ENCODE assay signal across 27 mouse cellular contexts in genomic region chr4:62023646-62024045, GRCm38 (mm10). TPM values are rescaled to one million over a fixed set of nuclear protein-coding genes. Genes with fewer than 3 reads are reported as not detected.
DNase-seq lines count a peak whose midpoint lies in the region; ATAC-seq and TF ChIP-seq lines count a peak whose summit lies in the region.
"Had no signal": no experiment of that assay in that cellular context is flagged by ENCODE, and none has a peak within 500 bp of the region (broad histone marks: within the 10 kb centered on the region; RNA-seq: fewer than 3 reads in every experiment).

No protein-coding gene starts in this region.

- peak overlapping the region; percentile 82 for H3K27ac ChIP-seq in liver, adult 2 months (replicated peaks; ENCODE audit: insufficient read depth, low read depth, low read length)
- no peak overlapping the region for H3K27ac ChIP-seq in liver, postnatal 0 days (ENCODE audit: low read depth)
- H3K27ac ChIP-seq in ES-E14 (ENCODE audit: insufficient read depth, low read depth, low read length, poor library complexity, severe bottlenecking): peak overlapping the region; percentile 51; the same call in 1 of the 2 replicates
- H3K27ac ChIP-seq: embryonic facial prominence, embryonic 10.5 days; embryonic facial prominence, embryonic 12.5 days; forebrain, embryonic 13.5 days; forebrain, embryonic 15.5 days had no signal

- no peaks in the 10 kb centered on the region for H3K9me3 ChIP-seq in liver, postnatal 0 days (ENCODE audit: low read length)
- no peaks in the 10 kb centered on the region; the same call in 1 of the 2 replicates for H3K9me3 ChIP-seq in ES-E14 (ENCODE audit: control insufficient read depth, insufficient read depth, low read depth, low read length)
- H3K9me3 ChIP-seq: embryonic facial prominence, embryonic 10.5 days; embryonic facial prominence, embryonic 12.5 days; forebrain, embryonic 13.5 days; forebrain, embryonic 15.5 days had no signal

- no peak for ATAC-seq in liver, postnatal 0 days
- ATAC-seq: CD4-positive, CD25-positive, alpha-beta regulatory T cell, adult 4 months; forebrain, embryonic 13.5 days; forebrain, embryonic 15.5 days; forebrain, postnatal 0 days had no signal

- peaks cover 1% of the 10 kb centered on the region; the same call in 1 of the 2 replicates for H3K36me3 ChIP-seq in liver, adult 2 months (ENCODE audit: control insufficient read depth, insufficient read depth, low read length)
- H3K36me3 ChIP-seq in liver, postnatal 0 days (replicated peaks; ENCODE audit: insufficient read depth, low read length): no peaks in the 10 kb centered on the region
- no peaks in the 10 kb centered on the region for H3K36me3 ChIP-seq in ES-E14 (ENCODE audit: control insufficient read depth, insufficient read depth, low read length, poor library complexity, severe bottlenecking)
- H3K36me3 ChIP-seq: embryonic facial prominence, embryonic 10.5 days; embryonic facial prominence, embryonic 12.5 days; forebrain, embryonic 15.5 days had no signal

- H3K79me2 ChIP-seq in liver, adult 2 months (ENCODE audit: control insufficient read depth, insufficient read depth, low read length): no peaks in the 10 kb centered on the region

- no peak for TF ChIP-seq EP300 in liver, postnatal 0 days (IDR thresholded peaks at IDR 0.05; ENCODE audit: low read depth)

- no peak for TF ChIP-seq CTCF in liver, adult 2 months (IDR thresholded peaks at IDR 0.05; ENCODE audit: low read depth, low read length)
- no peak for TF ChIP-seq CTCF in liver, postnatal 0 days (IDR thresholded peaks at IDR 0.05; ENCODE audit: low read depth)

- no peak overlapping the region for H3K4me3 ChIP-seq in liver, adult 2 months (ENCODE audit: insufficient read depth, low read depth, low read length)
- no peak overlapping the region for H3K4me3 ChIP-seq in liver, postnatal 0 days (ENCODE audit: low read depth, low read length)
- H3K4me3 ChIP-seq in ES-E14 (ENCODE audit: insufficient read depth in 1 of 2, low read depth in 1 of 2, low read length in 2 of 2, poor library complexity in 1 of 2, severe bottlenecking in 1 of 2): no peak overlapping the region
- H3K4me3 ChIP-seq: embryonic facial prominence, embryonic 10.5 days; embryonic facial prominence, embryonic 12.5 days; forebrain, embryonic 13.5 days; forebrain, embryonic 15.5 days had no signal

- H3K9ac ChIP-seq in liver, adult 2 months (ENCODE audit: low read depth, low read length): no peak overlapping the region
- no peak overlapping the region for H3K9ac ChIP-seq in liver, postnatal 0 days (replicated peaks)
- H3K9ac ChIP-seq in ES-E14 (ENCODE audit: insufficient read depth, low read depth, low read length, poor library complexity, severe bottlenecking): no peak overlapping the region
- H3K9ac ChIP-seq: embryonic facial prominence, embryonic 12.5 days; forebrain, embryonic 13.5 days; forebrain, embryonic 15.5 days; forebrain, postnatal 0 days had no signal

- in situ Hi-C loops in ES-E14 (cut with MboI; ENCODE audit: low sequenced_read_pairs in 2 of 2, unreplicated experiment in 2 of 2): loop anchor here in 1 of 2 experiments (10.0 kb wide), 1 partner anchor 51 kb away; no protein-coding TSS in a partner anchor

- peaks cover 30% of the 10 kb centered on the region for H3K4me1 ChIP-seq in liver, adult 2 months (ENCODE audit: control insufficient read depth, insufficient read depth, low read length)
- no peaks in the 10 kb centered on the region for H3K4me1 ChIP-seq in liver, postnatal 0 days (ENCODE audit: insufficient read depth)
- H3K4me1 ChIP-seq in ES-E14 (ENCODE audit: control insufficient read depth in 2 of 2, insufficient read depth in 2 of 2, low read length in 2 of 2, poor library complexity in 1 of 2): peaks cover 0 to 5% of the 10 kb centered on the region in 2 experiments; a peak in 1 of 4 replicates
- H3K4me1 ChIP-seq: embryonic facial prominence, embryonic 10.5 days; embryonic facial prominence, embryonic 12.5 days; forebrain, embryonic 13.5 days; forebrain, embryonic 15.5 days had no signal

- no peaks in the 10 kb centered on the region for H3K27me3 ChIP-seq in liver, adult 2 months (ENCODE audit: control insufficient read depth, insufficient read depth, low read length)
- no peaks in the 10 kb centered on the region for H3K27me3 ChIP-seq in liver, postnatal 0 days (ENCODE audit: insufficient read depth, low read length)
- H3K27me3 ChIP-seq: embryonic facial prominence, embryonic 12.5 days; forebrain, embryonic 13.5 days; forebrain, embryonic 15.5 days had no signal

- no peak for TF ChIP-seq POLR2A in liver, adult 2 months (IDR thresholded peaks at IDR 0.05; ENCODE audit: extremely low read depth, insufficient read depth, low read length)

- H3K4me2 ChIP-seq in liver, postnatal 0 days (ENCODE audit: low read depth, low read length): no peak overlapping the region
- H3K4me2 ChIP-seq: embryonic facial prominence, embryonic 12.5 days; forebrain, embryonic 13.5 days; forebrain, embryonic 15.5 days had no signal

- DNase-seq in liver, adult 2 months (ENCODE audit: extremely low read depth, low read depth, low spot score): no peak
- DNase-seq in liver, postnatal 0 days: no peak
- peak; percentile 26 for DNase-seq in ES-E14 (ENCODE audit: low read depth, low spot score)
- peak; percentile 66 for DNase-seq in ZHBTc4 (ENCODE audit: low read depth, low spot score)
- no peak for DNase-seq in left cerebral cortex, adult 11 months (ENCODE audit: low spot score)
- no peak for DNase-seq in kidney, postnatal 36 days
- DNase-seq: adrenal gland, adult 8-10 months; adrenal gland, postnatal 14 days; adrenal gland, postnatal 36 days; B cell, adult 2 months; cerebellum, adult 11-12 months; cerebellum, adult 2 months; cerebellum, adult 9-10 months; cerebellum, postnatal 10 days; cerebellum, postnatal 25 days; forebrain, postnatal 0 days had no signal

- 50% methylated on average over 4 of the region's 4 CpGs for WGBS in liver, adult 2 months
- 73% methylated on average over 4 of the region's 4 CpGs for WGBS in liver, postnatal 0 days (ENCODE audit: insufficient replicate concordance)

TF ChIP-seq in ES-E14, 5 proteins besides CTCF, POLR2A, EP300 and RAD21:
- peak; percentile 15; the same call in 1 of the 2 replicates for TF ChIP-seq ZNF384 (IDR thresholded peaks at IDR 0.05; ENCODE audit: low read depth, low read length)
- TF ChIP-seq CHD2 (IDR thresholded peaks at IDR 0.05; ENCODE audit: low read depth, low read length): no peak
TF ChIP-seq in ES-E14: peak in this region for 1.

RNA-seq across cellular contexts. Expression of gene Mup20, which starts 30.3 kb away (rescaled TPM):
- 305 and 383 TPM in 2 replicates for total RNA-seq in liver, adult 2 months (2014; rRNA removed)
- 14.3 and 24.3 TPM in 2 replicates for polyA plus RNA-seq in liver, adult 2 months (2012; rRNA removed)
- 0.23 and 0.60 TPM in 2 replicates for polyA plus RNA-seq in liver, postnatal 0 days (2015; fragmentation: Nextera tagmentation; extraction: Ambion mirVana)
- not detected in 2 replicates for total RNA-seq in ES-E14 (2012; rRNA removed)
- total RNA-seq: adrenal gland, adult 18-20 months; adrenal gland, postnatal 14 days; CH12.LX; forebrain, postnatal 0 days; MEL had no signal
- polyA plus RNA-seq: CD4-positive, CD25-positive, alpha-beta regulatory T cell, adult 4 months; cerebellum, adult 2 months; cortical plate, adult 2 months; embryonic facial prominence, embryonic 10.5 days; embryonic facial prominence, embryonic 12.5 days; embryonic facial prominence, embryonic 14.5 days; forebrain, embryonic 11.5 days; forebrain, embryonic 13.5 days; forebrain, embryonic 15.5 days; forebrain, postnatal 0 days had no signal

Comparison
In these comparisons a context has a peak if more than half of its experiments do, and no peak if none do; other contexts are left out.
1. DNase-seq: peak in ES-E14 (single experiment) and ZHBTc4 (single experiment); none in liver, adult 2 months (single experiment), liver, postnatal 0 days (single experiment), left cerebral cortex, adult 11 months (single experiment) and kidney, postnatal 36 days (0 of 2).
2. RNA of gene Mup20, which starts 30.3 kb away (total RNA-seq): 305 to 383 TPM in liver, adult 2 months; not detected in ES-E14; every median in the first group is over 100 times any median in the second.